Mouse (Mus musculus): Measurements from ENCODE around the gene Stub1. TPM values are rescaled to one million over a fixed set of nuclear protein-coding genes. Genes with fewer than 3 reads are reported as not detected.
"Not testable (repeated sequence)": the region's sequence is repeated elsewhere in the genome, so short reads cannot be mapped to it uniquely, and the experiment has no call there.

Stub1 gene
- polyA plus RNA-seq, 1 experiment from 2014 or later: 78.5 TPM

- no peak overlapping the region for H3K27ac ChIP-seq
- no peaks in the 10 kb centered on the region for H3K36me3 ChIP-seq (ENCODE audit: inconsistent target)
- no peak overlapping the region for H3K4me3 ChIP-seq (ENCODE audit: inconsistent target)
- H3K79me2 ChIP-seq (ENCODE audit: inconsistent target): no peaks in the 10 kb centered on the region
- WGBS (ENCODE audit: missing documents): 59% methylated on average over 5 of the region's 5 CpGs
Observed at GRCm38 (mm10) chr17:25808028-25808427, 25.2 kb downstream of the Stub1 start.

- H3K4me3 ChIP-seq (ENCODE audit: inconsistent target); H3K27ac ChIP-seq; H3K36me3 ChIP-seq (ENCODE audit: inconsistent target); H3K79me2 ChIP-seq (ENCODE audit: inconsistent target): not testable (repeated sequence)
- WGBS (ENCODE audit: missing documents): 42% methylated on average over 2 of the region's 2 CpGs
Observed at GRCm38 (mm10) chr17:25807452-25807851, 25.8 kb downstream of the Stub1 start.

GRCm38 (mm10) chr17:25806507-25806906 is 26.7 kb downstream of the Stub1 start:
- Histone ChIP-seq H3K4me3 (ENCODE audit: inconsistent target) (no peak overlapping the region), H3K27ac (no peak overlapping the region), H3K36me3 (ENCODE audit: inconsistent target) (no peaks in the 10 kb centered on the region), H3K79me2 (ENCODE audit: inconsistent target) (no peaks in the 10 kb centered on the region)
- WGBS (ENCODE audit: missing documents): 79% methylated on average over 2 of the region's 4 CpGs

GRCm38 (mm10) chr17:25802825-25803517 is 30.2 kb downstream of the Stub1 start:
- WGBS (ENCODE audit: missing documents): 15% methylated on average over 10 of the region's 10 CpGs
- Histone ChIP-seq H3K79me2 (ENCODE audit: inconsistent target) (no peaks in the 10 kb centered on the region), H3K4me3 (ENCODE audit: inconsistent target) (no peak overlapping the region), H3K36me3 (ENCODE audit: inconsistent target) (no peaks in the 10 kb centered on the region), H3K27ac (no peak overlapping the region)

- H3K4me3 ChIP-seq (ENCODE audit: inconsistent target): no peak overlapping the region
- 8% methylated on average over 6 of the region's 6 CpGs for WGBS (ENCODE audit: missing documents)
- no peaks in the 10 kb centered on the region for H3K79me2 ChIP-seq (ENCODE audit: inconsistent target)
- no peak overlapping the region for H3K27ac ChIP-seq
- no peaks in the 10 kb centered on the region for H3K36me3 ChIP-seq (ENCODE audit: inconsistent target)
Observed at GRCm38 (mm10) chr17:25801029-25801428, 32.2 kb downstream of the Stub1 start.

- Histone ChIP-seq H3K79me2 (ENCODE audit: inconsistent target) (no peaks in the 10 kb centered on the region; the same call in 1 of the 2 replicates), H3K36me3 (ENCODE audit: inconsistent target) (no peaks in the 10 kb centered on the region), H3K27ac (no peak within 1 kb of the TSS), H3K4me3 (ENCODE audit: inconsistent target) (peak within 1 kb of the TSS; percentile 53)
- WGBS (ENCODE audit: missing documents): under 1% methylated on average over 35 of the region's 35 CpGs
Observed at GRCm38 (mm10) chr17:25796951-25797369, 36.2 kb downstream of the Stub1 start, which contains the start of gene Metrn. Gene Metrn, minus strand, starts transcription at chr17:25797136.

- Histone ChIP-seq H3K79me2 (ENCODE audit: inconsistent target) (peaks cover 7% of the 10 kb centered on the region; the same call in 1 of the 2 replicates), H3K27ac (no peak overlapping the region), H3K36me3 (ENCODE audit: inconsistent target) (no peaks in the 10 kb centered on the region), H3K4me3 (ENCODE audit: inconsistent target) (peak overlapping the region; percentile 53)
- 1% methylated on average over 37 of the region's 37 CpGs for WGBS (ENCODE audit: missing documents)
Observed at GRCm38 (mm10) chr17:25796211-25796771, 36.9 kb downstream of the Stub1 start.

GRCm38 (mm10) chr17:25795609-25796092 is 37.6 kb downstream of the Stub1 start, which contains the start of gene AC134908.4:
Gene AC134908.4, minus strand, starts transcription at chr17:25795659.
- 77% methylated on average over 6 of the region's 6 CpGs for WGBS (ENCODE audit: missing documents)

GRCm38 (mm10) chr17:25794998-25795397 is 38.2 kb downstream of the Stub1 start:
- Histone ChIP-seq H3K27ac (no peak overlapping the region), H3K4me3 (ENCODE audit: inconsistent target) (no peak overlapping the region), H3K79me2 (ENCODE audit: inconsistent target) (peaks cover 15% of the 10 kb centered on the region; the same call in 1 of the 2 replicates), H3K36me3 (ENCODE audit: inconsistent target) (no peaks in the 10 kb centered on the region)
- 97% methylated on average over 14 of the region's 17 CpGs for WGBS (ENCODE audit: missing documents)

More at GRCm38 (mm10) chr17:25795609-25796092, 37.6 kb downstream of the Stub1 start, which contains the start of gene AC134908.4:
- H3K79me2 ChIP-seq (ENCODE audit: inconsistent target): peaks cover 13% of the 10 kb centered on the region; the same call in 1 of the 2 replicates
- no peak within 1 kb of the TSS for H3K27ac ChIP-seq
- H3K4me3 ChIP-seq (ENCODE audit: inconsistent target): peak within 1 kb of the TSS; percentile 53
- no peaks in the 10 kb centered on the region for H3K36me3 ChIP-seq (ENCODE audit: inconsistent target)

GRCm38 (mm10) chr17:25794197-25794596 is 39.0 kb downstream of the Stub1 start:
- Histone ChIP-seq H3K79me2 (ENCODE audit: inconsistent target) (peaks cover 15% of the 10 kb centered on the region; the same call in 1 of the 2 replicates), H3K4me3 (ENCODE audit: inconsistent target) (no peak overlapping the region), H3K27ac (no peak overlapping the region), H3K36me3 (ENCODE audit: inconsistent target) (peaks cover 7% of the 10 kb centered on the region; the same call in 1 of the 2 replicates)
- 96% methylated on average over 13 of the region's 13 CpGs for WGBS (ENCODE audit: missing documents)

- peaks cover 14% of the 10 kb centered on the region; the same call in 1 of the 2 replicates for H3K36me3 ChIP-seq (ENCODE audit: inconsistent target)
- H3K79me2 ChIP-seq (ENCODE audit: inconsistent target): peaks cover 15% of the 10 kb centered on the region; the same call in 1 of the 2 replicates
- H3K27ac ChIP-seq: peak within 1 kb of the TSS; percentile 78
- H3K4me3 ChIP-seq (ENCODE audit: inconsistent target): peak within 1 kb of the TSS; percentile 91
- WGBS (ENCODE audit: missing documents): 0% methylated on average over 14 of the region's 14 CpGs
Observed at GRCm38 (mm10) chr17:25792615-25793014, 40.6 kb downstream of the Stub1 start, which contains the start of gene Fam173a. Gene Fam173a, minus strand, starts transcription at chr17:25792901.

- peak overlapping the region; percentile 78 for H3K27ac ChIP-seq
- WGBS (ENCODE audit: missing documents): 1% methylated on average over 42 of the region's 45 CpGs
- peaks cover 14% of the 10 kb centered on the region; the same call in 1 of the 2 replicates for H3K36me3 ChIP-seq (ENCODE audit: inconsistent target)
- peaks cover 15% of the 10 kb centered on the region; the same call in 1 of the 2 replicates for H3K79me2 ChIP-seq (ENCODE audit: inconsistent target)
- peak overlapping the region; percentile 91 for H3K4me3 ChIP-seq (ENCODE audit: inconsistent target)
Observed at GRCm38 (mm10) chr17:25791843-25792527, 41.2 kb downstream of the Stub1 start.

- WGBS (ENCODE audit: missing documents): 28% methylated on average over 19 of the region's 19 CpGs
- H3K36me3 ChIP-seq (ENCODE audit: inconsistent target): peaks cover 14% of the 10 kb centered on the region; the same call in 1 of the 2 replicates
- H3K27ac ChIP-seq: peak overlapping the region; percentile 78
- H3K4me3 ChIP-seq (ENCODE audit: inconsistent target): peak overlapping the region; percentile 91
- peaks cover 15% of the 10 kb centered on the region; the same call in 1 of the 2 replicates for H3K79me2 ChIP-seq (ENCODE audit: inconsistent target)
Observed at GRCm38 (mm10) chr17:25791320-25791842, 41.8 kb downstream of the Stub1 start.

Measured in macrophage (primary cell).